Mouse (Mus musculus): Measurements from ENCODE around the gene Mcrip2.

GRCm38 (mm10) chr17:25874721-25875170 is 6.2 kb upstream of the Mcrip2 start, which contains the start of gene Mettl26:
- TF ChIP-seq CTCF (IDR thresholded peaks at IDR 0.05): peak; percentile 50; the same call in 1 of the 2 replicates
- peak; percentile 82 for TF ChIP-seq EP300 (IDR thresholded peaks at IDR 0.05; ENCODE audit: insufficient read depth, low read depth, low read length)
